Mouse (Mus musculus): Measurements from ENCODE around the gene Camk1g.

Gene Camk1g

GRCm38 (mm10) chr1:193370096-193370495, at the start of gene Camk1g:
Gene Camk1g, minus strand, starts transcription at chr1:193370298.
- in situ Hi-C loops (cut with MboI, MseI): no loop called here

GRCm38 (mm10) chr1:193419168-193419567, 49.1 kb upstream of the Camk1g start:
- in situ Hi-C loops (cut with MboI, MseI): no loop called here

DNA sequence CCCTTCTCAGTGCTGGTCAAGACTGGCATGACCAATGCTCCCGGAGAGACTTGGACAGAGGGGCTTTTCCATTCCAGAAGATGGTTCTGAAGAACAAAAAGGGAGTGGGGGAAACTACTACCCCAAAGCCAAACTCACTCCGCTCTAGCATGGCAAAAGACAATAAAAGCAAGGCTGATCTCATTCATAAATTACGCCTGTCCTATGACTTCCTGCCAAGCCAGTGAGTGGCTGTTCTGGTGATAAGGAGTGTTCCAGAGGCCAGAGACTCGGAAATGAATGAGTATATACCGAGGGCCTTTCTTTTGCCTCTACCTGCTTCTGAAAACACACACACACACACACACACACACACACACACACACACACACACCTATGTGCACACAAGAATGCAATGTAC, 48.6 kb upstream of the Camk1g start:
- in situ Hi-C loops (cut with MboI, MseI): no loop called here

- in situ Hi-C loops (cut with MboI, MseI): no loop called here
Observed at GRCm38 (mm10) chr1:193414067-193414466, 44.0 kb upstream of the Camk1g start.

DNA sequence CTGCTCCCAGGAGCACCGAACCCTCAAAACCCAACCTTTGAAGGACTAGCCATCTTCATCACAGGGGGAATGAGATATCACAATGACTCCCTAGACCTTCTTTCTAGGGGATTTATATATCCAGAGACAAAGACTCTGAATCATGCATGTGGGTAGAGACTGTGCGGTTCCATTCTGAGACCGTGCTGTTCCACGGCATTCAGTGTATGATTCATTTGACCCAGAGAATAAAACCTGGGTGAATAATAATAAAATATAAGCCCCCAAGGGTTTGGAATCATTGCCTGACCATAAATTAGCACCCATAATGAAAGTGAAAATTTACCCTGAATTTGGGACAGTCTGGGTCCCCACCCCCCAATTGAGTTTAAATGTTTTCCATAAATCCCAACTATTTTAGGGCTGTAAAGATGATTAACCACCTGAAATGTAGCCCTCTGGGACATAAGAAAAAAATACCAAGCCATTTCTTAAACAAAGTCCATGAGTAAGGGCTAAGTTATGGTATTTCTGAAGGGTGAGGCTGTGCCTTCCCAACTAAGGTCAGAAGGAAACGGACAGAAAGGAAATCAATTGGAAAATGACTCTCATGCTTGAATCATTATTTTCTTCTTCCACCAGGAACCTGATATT, 43.4 kb upstream of the Camk1g start:
- in situ Hi-C loops (cut with MboI, MseI): no loop called here

DNA sequence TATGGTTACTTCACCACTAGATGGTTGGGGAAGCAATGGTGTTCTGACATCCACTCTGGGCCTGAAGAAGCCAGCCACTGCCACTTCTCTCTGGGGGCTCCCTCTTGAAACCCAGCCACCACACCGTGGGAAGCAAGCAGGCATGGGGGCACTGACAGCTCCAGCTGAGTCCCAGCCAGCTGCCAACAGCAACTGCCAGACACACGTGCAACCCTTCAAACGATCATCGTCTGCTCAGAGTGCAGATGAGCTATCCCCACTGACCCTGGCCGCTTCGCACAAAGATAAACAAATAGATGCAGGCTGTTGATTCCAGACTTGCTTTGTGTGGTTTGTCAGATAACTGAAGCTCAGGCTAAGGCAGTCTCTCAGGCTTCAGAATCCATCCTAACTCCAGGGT, 37.4 kb upstream of the Camk1g start:
- in situ Hi-C loops (cut with MboI, MseI): no loop called here

- in situ Hi-C loops (cut with MboI, MseI): no loop called here
Observed at GRCm38 (mm10) chr1:193406059-193406642, 36.1 kb upstream of the Camk1g start.

- in situ Hi-C loops (cut with MboI, MseI): no loop called here
Observed at GRCm38 (mm10) chr1:193401695-193402094, 31.6 kb upstream of the Camk1g start.

GRCm38 (mm10) chr1:193400348-193400747, 30.2 kb upstream of the Camk1g start:
- in situ Hi-C loops (cut with MboI, MseI): no loop called here

DNA sequence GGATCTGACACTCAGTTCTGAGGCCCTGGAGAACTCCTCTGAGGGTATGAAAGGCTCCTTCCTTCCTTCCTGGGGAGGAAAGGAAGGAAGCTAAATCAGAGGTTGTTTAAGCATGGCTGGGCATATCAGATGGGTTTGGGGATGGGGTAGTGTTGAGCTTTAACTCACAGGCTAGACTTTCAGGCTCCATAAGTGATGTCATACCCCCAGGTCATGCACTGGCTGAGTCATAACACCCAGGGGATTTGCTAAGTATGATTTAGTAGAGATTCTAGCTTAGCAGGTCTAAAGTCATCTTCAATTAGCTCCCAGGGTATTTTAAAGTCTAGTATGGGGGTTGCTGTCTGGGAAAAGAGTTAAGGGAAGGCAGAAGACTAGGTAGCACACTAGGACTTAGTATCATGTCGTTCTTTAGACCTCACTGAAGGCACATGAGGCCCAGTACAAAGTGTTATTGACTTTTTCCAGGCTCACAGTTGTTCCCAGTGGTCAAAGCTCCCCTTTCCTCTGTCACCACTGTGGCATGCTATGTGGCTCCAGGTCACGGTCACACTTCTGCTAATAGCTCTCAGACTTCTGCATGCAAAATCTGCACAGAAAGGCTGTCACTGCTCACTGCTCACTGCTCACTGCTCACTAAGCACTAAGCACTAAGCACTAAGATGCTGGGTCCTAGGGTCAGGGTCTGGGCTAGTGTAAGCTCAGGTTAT, 28.8 kb upstream of the Camk1g start:
- in situ Hi-C loops (cut with MboI, MseI): no loop called here

DNA sequence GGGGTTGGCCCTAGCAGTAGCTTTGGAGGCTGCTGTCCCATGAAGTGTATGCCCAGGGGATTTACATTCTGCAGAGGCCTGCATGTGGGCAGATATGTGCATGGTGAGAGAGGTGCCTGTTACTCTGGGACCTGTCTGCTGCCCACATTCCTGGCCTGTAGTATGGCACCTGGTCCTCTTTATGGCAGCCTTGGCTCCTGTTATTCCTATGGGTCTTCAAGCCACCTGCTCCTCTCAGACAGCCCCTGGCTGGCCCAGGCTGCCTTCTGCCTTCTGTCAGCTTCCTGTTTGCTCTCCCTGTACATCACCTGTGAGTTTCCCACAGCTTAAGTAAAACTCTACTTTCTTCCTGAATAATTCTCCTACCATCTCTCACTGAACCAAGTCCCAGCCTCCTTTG, 27.0 kb upstream of the Camk1g start:
- in situ Hi-C loops (cut with MboI, MseI): no loop called here

GRCm38 (mm10) chr1:193392266-193392665, 22.2 kb upstream of the Camk1g start:
- in situ Hi-C loops (cut with MboI, MseI): no loop called here

DNA sequence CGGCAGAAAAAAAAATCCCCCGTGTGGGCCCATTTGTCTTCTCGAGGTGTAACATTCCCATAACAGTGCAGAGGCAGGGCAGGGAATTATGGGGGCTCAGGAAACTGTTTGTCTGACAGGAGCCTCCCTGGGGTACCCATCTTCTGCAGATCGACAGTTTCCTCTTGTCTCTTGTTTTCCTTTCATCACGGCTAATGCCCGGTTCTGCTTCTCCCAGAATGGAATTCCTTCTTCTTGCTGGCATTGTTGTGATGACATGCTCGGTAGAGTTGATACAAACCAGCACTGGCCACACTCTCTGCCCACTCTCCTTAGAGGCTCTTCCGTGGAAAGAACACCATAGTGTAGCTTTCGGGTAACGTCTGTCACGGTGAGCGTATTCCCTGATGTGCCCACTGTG, 19.9 kb upstream of the Camk1g start:
- in situ Hi-C loops (cut with MboI, MseI): no loop called here

- in situ Hi-C loops (cut with MboI, MseI): loop anchor here (10.0 kb wide), 1 partner anchor 205 kb away; no protein-coding TSS in a partner anchor
Observed at GRCm38 (mm10) chr1:193389505-193389904, 19.4 kb upstream of the Camk1g start.

DNA sequence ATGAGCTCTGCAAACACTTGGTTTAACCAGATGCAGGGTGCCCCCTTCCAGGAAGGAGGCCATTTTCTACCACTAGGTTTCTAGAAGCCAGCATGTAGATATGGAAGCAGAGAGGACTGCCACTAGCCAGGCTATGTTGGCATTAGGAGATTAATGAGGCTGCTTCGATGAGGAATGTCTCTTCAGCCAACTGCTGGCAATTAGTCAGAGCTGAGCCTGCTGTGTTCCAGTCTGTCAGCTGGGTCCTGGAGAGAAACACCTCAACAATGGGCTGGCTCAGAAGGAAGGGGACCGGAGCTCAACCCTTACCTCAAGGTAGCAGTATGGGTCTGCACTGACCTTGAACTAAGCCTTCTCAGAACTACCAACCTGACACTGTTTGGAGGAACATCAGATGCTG, 17.1 kb upstream of the Camk1g start:
- in situ Hi-C loops (cut with MboI, MseI): loop anchor here (10.0 kb wide), 1 partner anchor 208 kb away; no protein-coding TSS in a partner anchor

- in situ Hi-C loops (cut with MboI, MseI): loop anchor here (10.0 kb wide), 1 partner anchor 209 kb away; no protein-coding TSS in a partner anchor
Observed at GRCm38 (mm10) chr1:193386136-193386535, 16.0 kb upstream of the Camk1g start.

GRCm38 (mm10) chr1:193382841-193383462, 12.9 kb upstream of the Camk1g start:
- in situ Hi-C loops (cut with MboI, MseI): loop anchor here (10.0 kb wide), 1 partner anchor 212 kb away; no protein-coding TSS in a partner anchor

DNA sequence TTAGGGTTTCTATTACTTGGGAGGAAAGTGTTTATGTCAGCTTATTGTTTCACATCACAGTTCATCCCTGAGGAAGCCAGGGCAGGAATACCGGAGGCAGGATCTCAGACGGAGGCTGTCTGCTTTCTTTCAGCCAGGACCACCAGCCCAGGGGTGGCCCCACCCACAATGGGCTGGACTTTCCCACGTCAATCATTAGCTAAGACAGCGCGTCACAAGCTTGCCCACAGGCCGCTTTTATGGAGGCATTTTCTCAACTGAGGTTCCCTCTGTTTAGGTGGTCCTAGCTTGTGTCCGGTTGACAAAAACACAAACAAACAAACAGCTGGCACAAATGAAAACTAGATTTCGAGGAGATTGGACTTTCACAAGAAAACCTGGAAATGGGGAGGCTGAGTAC, 12.3 kb upstream of the Camk1g start:
- in situ Hi-C loops (cut with MboI, MseI): loop anchor here (10.0 kb wide), 1 partner anchor 212 kb away; no protein-coding TSS in a partner anchor

DNA sequence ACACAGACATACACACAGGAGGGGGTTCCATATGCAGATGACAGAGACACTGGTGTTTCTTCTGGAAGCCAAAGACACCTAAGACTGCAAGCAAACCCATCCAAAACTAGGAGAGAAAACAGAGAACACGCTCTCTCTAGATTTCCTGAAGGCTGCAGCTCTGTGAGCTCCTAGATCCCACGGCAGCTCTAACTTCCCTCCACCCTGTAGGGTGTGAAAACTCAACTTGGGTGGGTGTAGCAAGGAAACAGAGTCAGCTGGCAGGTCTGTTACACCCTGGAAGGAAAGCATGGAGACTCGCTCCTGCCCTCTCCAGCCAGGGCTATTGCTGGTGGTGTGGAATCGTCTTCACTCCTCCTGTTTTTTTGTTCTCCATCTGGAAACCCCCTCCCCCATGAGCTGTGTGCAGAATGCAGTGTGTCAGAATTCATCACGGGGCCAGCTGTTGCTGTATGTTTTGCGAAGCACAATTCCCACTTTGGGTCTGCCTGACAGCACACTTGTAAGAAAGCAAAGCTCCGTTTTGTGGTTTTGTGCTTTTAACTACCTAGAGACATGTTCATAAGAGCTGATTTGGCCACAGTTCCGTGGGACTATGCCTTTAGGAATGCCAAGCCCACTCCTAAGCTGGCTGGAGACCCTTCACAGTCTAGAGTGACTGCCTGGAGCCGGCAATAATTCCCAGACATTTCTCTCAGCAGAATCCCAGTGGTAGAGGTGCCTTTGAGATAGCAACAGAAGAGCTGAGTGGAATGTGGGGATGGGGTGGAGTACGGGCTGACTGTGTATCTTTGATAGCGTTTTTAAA, 11.7 kb upstream of the Camk1g start:
- in situ Hi-C loops (cut with MboI, MseI): loop anchor here (10.0 kb wide), 1 partner anchor 213 kb away; no protein-coding TSS in a partner anchor

DNA sequence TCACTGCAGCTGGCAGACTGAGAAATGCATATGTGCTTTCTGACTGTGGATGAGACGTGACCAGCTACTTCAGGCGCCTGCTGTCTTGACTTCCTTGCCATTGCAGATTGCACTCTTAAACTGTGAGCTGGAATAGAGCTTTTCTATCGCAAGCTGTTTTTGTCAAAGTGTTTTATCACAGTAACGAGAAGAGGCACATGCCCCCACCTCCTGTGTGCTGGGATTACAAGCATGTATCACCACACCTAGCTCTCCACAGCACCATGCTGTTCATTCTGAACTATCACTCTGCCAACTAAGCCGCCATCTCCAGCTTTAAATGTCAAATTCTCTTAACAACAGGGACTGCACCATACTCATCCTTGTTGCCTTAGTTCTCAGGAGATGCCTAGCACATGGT, 10.8 kb upstream of the Camk1g start:
- in situ Hi-C loops (cut with MboI, MseI): loop anchor here (10.0 kb wide), 1 partner anchor 214 kb away; no protein-coding TSS in a partner anchor

DNA sequence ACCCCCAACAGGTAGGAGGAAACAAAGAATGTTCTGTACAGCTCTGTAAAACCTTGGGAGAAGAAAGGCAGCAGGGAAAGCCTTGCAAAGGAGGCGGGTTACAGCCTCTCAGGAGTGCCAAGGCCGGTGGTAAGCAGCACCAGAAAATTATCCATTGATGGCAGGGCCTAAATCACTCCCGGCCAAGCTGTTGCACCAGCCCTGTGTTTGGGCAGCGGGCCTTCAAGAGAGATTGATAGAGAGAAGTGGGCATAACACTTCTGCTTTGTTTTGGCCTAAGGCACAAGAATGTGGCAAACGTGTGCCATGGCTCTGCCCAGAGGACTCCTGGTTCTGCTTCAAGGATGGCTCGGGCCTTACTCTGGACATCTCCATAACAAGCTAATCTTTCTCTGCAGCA, 9.5 kb upstream of the Camk1g start:
- in situ Hi-C loops (cut with MboI, MseI): loop anchor here (5.0 to 10.0 kb wide), 2 partner anchors 172 to 215 kb away; partner anchors contain the start of gene Lamb3
